ENCODE assay signal across 8 mouse cellular contexts in genomic region chr2:27289019-27289418, GRCm38 (mm10). TPM values are rescaled to one million over a fixed set of nuclear protein-coding genes. Genes with fewer than 3 reads are reported as not detected.
A peak's percentile ranks its signal among the peaks of the same experiment; 100 is the strongest.
DNase-seq lines count a peak whose midpoint lies in the region; ATAC-seq and TF ChIP-seq lines count a peak whose summit lies in the region.

No protein-coding gene starts in this region.

- H3K4me3 ChIP-seq in heart, embryonic 12.5 days = no peak overlapping the region
- 0 out of 2 replicates have a peak overlapping the region, but pooled peaks have one; percentile 14 for H3K4me3 ChIP-seq in limb, embryonic 10.5 days
- H3K4me3 ChIP-seq in midbrain, embryonic 16.5 days (ENCODE audit: low read depth, low read length) = no peak overlapping the region
- no peak overlapping the region for H3K4me3 ChIP-seq in spleen, adult 2 months (ENCODE audit: extremely low read depth, insufficient read depth, insufficient read length)

- H3K9me3 ChIP-seq in heart, embryonic 12.5 days (replicated peaks) = no peaks in the 10 kb centered on the region
- H3K9me3 ChIP-seq in limb, embryonic 10.5 days (replicated peaks) = no peaks in the 10 kb centered on the region
- H3K9me3 ChIP-seq in midbrain, embryonic 16.5 days (replicated peaks; ENCODE audit: control insufficient read depth, low read length, poor library complexity, severe bottlenecking) = no peaks in the 10 kb centered on the region

- TF ChIP-seq POLR2A in spleen, adult 2 months (IDR thresholded peaks at IDR 0.05; ENCODE audit: low read depth, low read length) = no peak

- WGBS in heart, embryonic 12.5 days = 12% methylated on average over 3 of the region's 3 CpGs
- 18% methylated on average over 3 of the region's 3 CpGs for WGBS in limb, embryonic 10.5 days
- WGBS in midbrain, embryonic 16.5 days = 7% methylated on average over 3 of the region's 3 CpGs
- WGBS in spleen, adult 2 months = 22% methylated on average over 3 of the region's 3 CpGs

- H3K4me1 ChIP-seq in heart, embryonic 12.5 days (replicated peaks) = peaks cover 5% of the 10 kb centered on the region; the same call in 1 of the 2 replicates
- H3K4me1 ChIP-seq in limb, embryonic 10.5 days = peaks cover 11% of the 10 kb centered on the region
- H3K4me1 ChIP-seq in midbrain, embryonic 16.5 days (ENCODE audit: control insufficient read depth, insufficient read depth, low read length) = peaks cover 5% of the 10 kb centered on the region; the same call in 1 of the 2 replicates
- H3K4me1 ChIP-seq in spleen, adult 2 months (ENCODE audit: control insufficient read depth, insufficient read depth, insufficient read length) = peaks cover 3% of the 10 kb centered on the region; the same call in 1 of the 2 replicates

- peak; percentile 84 to 94 for DNase-seq in heart, adult 18-20 months
- peak; percentile 94 for DNase-seq in embryo, embryonic 10.5 days (ENCODE audit: low spot score)
- DNase-seq in gastrocnemius, postnatal 4 days (ENCODE audit: low spot score in 2 of 2) = peak; percentile 68 to 86
- peak; percentile 83 for DNase-seq in kidney, adult 18-20 months
- DNase-seq in limb, embryonic 10.5 days (ENCODE audit: low spot score) = peak; percentile 90
- DNase-seq in spleen, adult 2 months (ENCODE audit: low read depth in 1 of 2, low spot score in 2 of 2) = peak in 1 of 2 experiments; percentile 73

- H3K36me3 ChIP-seq in heart, embryonic 12.5 days = peaks cover 33% of the 10 kb centered on the region
- H3K36me3 ChIP-seq in limb, embryonic 10.5 days = peaks cover 81% of the 10 kb centered on the region
- peaks cover 10% of the 10 kb centered on the region for H3K36me3 ChIP-seq in midbrain, embryonic 16.5 days (ENCODE audit: control insufficient read depth, insufficient read depth, low read length)
- peaks cover 27% of the 10 kb centered on the region for H3K36me3 ChIP-seq in spleen, adult 2 months (ENCODE audit: control insufficient read depth, insufficient read depth, low read length)

- H3K4me2 ChIP-seq in heart, embryonic 12.5 days = no peak overlapping the region
- H3K4me2 ChIP-seq in midbrain, embryonic 16.5 days (ENCODE audit: low read length) = no peak overlapping the region

- no peak overlapping the region for H3K9ac ChIP-seq in heart, embryonic 12.5 days
- 0 out of 2 replicates have a peak overlapping the region, but pooled peaks have one; percentile 27 for H3K9ac ChIP-seq in midbrain, embryonic 16.5 days (ENCODE audit: low read depth, low read length)

- no peak overlapping the region for H3K27ac ChIP-seq in heart, embryonic 12.5 days (ENCODE audit: poor library complexity, severe bottlenecking)
- H3K27ac ChIP-seq in limb, embryonic 10.5 days = peak overlapping the region; percentile 73
- H3K27ac ChIP-seq in midbrain, embryonic 16.5 days (ENCODE audit: low read length) = peak overlapping the region; percentile 29
- no peak overlapping the region for H3K27ac ChIP-seq in spleen, adult 2 months (ENCODE audit: insufficient read depth, low read length)

- no peak; the same call in 1 of the 2 replicates for ATAC-seq in heart, embryonic 12.5 days (ENCODE audit: insufficient number of reproducible peaks, low FRiP score)
- ATAC-seq in midbrain, embryonic 16.5 days = peak; percentile 30

- peak; percentile 57; the same call in 1 of the 2 replicates for TF ChIP-seq CTCF in spleen, adult 2 months (IDR thresholded peaks at IDR 0.05; ENCODE audit: extremely low read depth, insufficient read depth, insufficient read length, insufficient replicate concordance)

- no peaks in the 10 kb centered on the region for H3K27me3 ChIP-seq in heart, embryonic 12.5 days (replicated peaks)
- no peaks in the 10 kb centered on the region for H3K27me3 ChIP-seq in limb, embryonic 10.5 days (ENCODE audit: low read depth, poor library complexity, severe bottlenecking)
- H3K27me3 ChIP-seq in midbrain, embryonic 16.5 days (ENCODE audit: control insufficient read depth, insufficient read depth, low read depth, low read length) = no peaks in the 10 kb centered on the region
- H3K27me3 ChIP-seq in spleen, adult 2 months (ENCODE audit: control insufficient read depth, insufficient read depth, low read length) = no peaks in the 10 kb centered on the region

RNA-seq across cellular contexts. Expression of gene Sardh, which starts 40.9 kb away (rescaled TPM):
- 1 to 10 TPM; 7.1 TPM for total RNA-seq in heart, adult 18-20 months (2021)
- 19.0 and 22.5 TPM in 2 replicates for polyA plus RNA-seq in heart, embryonic 12.5 days (2016; fragmentation: Nextera tagmentation; extraction: Ambion mirVana)
- 1 to 10 TPM; 8.9 to 9.8 TPM for total RNA-seq in gastrocnemius, postnatal 4 days (2021)
- 2.5 and 3.1 TPM in 2 replicates for polyA plus RNA-seq in limb, embryonic 10.5 days (2016; fragmentation: Nextera tagmentation; extraction: Ambion mirVana)
- 4.8 and 5.1 TPM in 2 replicates for polyA plus RNA-seq in midbrain, embryonic 16.5 days (2015; fragmentation: Nextera tagmentation; extraction: Ambion mirVana)
- 8.8 and 9.4 TPM in 2 replicates for polyA plus RNA-seq in spleen, adult 2 months (2012; rRNA removed)

Comparison
In these comparisons a context has a peak if more than half of its experiments do, and no peak if none do; other contexts are left out.
1. H3K27ac ChIP-seq: peak in limb, embryonic 10.5 days (single experiment) and midbrain, embryonic 16.5 days (single experiment); none in heart, embryonic 12.5 days (single experiment) and spleen, adult 2 months (single experiment).